Mouse (Mus musculus) kidney, embryonic 16.5 days (tissue): ENCODE measurements around the gene Aqp5. TPM values are rescaled to one million over a fixed set of nuclear protein-coding genes. Genes with fewer than 3 reads are reported as not detected.

ENCODE experiments used
- polyA plus RNA-seq: library from polyadenylated mRNA; unstranded; fragments of >200 nt; fragmentation: Nextera tagmentation; extraction: Ambion mirVana; gene quantifications from 2 replicates; pipeline ENCODE4 v1.2.1, GENCODE M21; 2015

Aqp5 gene
- polyA plus RNA-seq, 1 experiment from 2014 or later: 5.0 TPM

Other genes starting within 250 kb of the Aqp5 start
- 27.1 and 29.8 TPM in 2 replicates for gene Fmnl3, start 220.3 kb upstream of the Aqp5 start, polyA plus RNA-seq
- 634 and 653 TPM in 2 replicates for gene Tmbim6, start 197.9 kb upstream of the Aqp5 start, polyA plus RNA-seq
- 9.3 and 10.9 TPM in 2 replicates for gene Nckap5l, start 133.0 kb upstream of the Aqp5 start, polyA plus RNA-seq
- 16.8 and 18.2 TPM in 2 replicates for gene Bcdin3d, start 116.1 kb upstream of the Aqp5 start, polyA plus RNA-seq
- 0.32 and 0.50 TPM in 2 replicates for gene Faim2, start 62.6 kb upstream of the Aqp5 start, polyA plus RNA-seq
- gene Aqp2, start 11.7 kb upstream of the Aqp5 start, polyA plus RNA-seq: 109 and 159 TPM in 2 replicates
- 0.10 TPM in 1 of 2 replicates, not detected in the other for gene Aqp6, start 10.6 kb downstream of the Aqp5 start, polyA plus RNA-seq
- 143 and 157 TPM in 2 replicates for gene Racgap1, start 60.9 kb downstream of the Aqp5 start, polyA plus RNA-seq
- gene Asic1, start 79.6 kb downstream of the Aqp5 start, polyA plus RNA-seq: 1.7 TPM in 2 replicates
- gene Smarcd1, start 111.3 kb downstream of the Aqp5 start, polyA plus RNA-seq: 49.8 and 56.3 TPM in 2 replicates
- gene Gm17349, start 114.7 kb downstream of the Aqp5 start, polyA plus RNA-seq: not detected in 2 replicates
- gene Gpd1, start 126.7 kb downstream of the Aqp5 start, polyA plus RNA-seq: 45.4 and 46.1 TPM in 2 replicates
- gene Cox14, start 134.8 kb downstream of the Aqp5 start, polyA plus RNA-seq: 193 and 197 TPM in 2 replicates
- gene Cers5, start 182.1 kb downstream of the Aqp5 start, polyA plus RNA-seq: 86.2 and 87.2 TPM in 2 replicates